Mouse (Mus musculus) liver, adult 2 months (tissue): ENCODE measurements around the gene Ttc8.

Experiments
- CTCF ChIP-seq: fragments of 200-500 bp; IDR thresholded peaks from 2 replicates; pipeline ENCODE4 v1.5.1; 2011; ENCODE audit warnings: low read depth, low read length, control low read depth
- POLR2A ChIP-seq: fragments of 200-500 bp; IDR thresholded peaks from 2 replicates; pipeline ENCODE4 v1.6.1; 2011; ENCODE audit warnings: low read length, control low read depth; ENCODE audit not compliant: insufficient read depth; ENCODE audit errors: extremely low read depth

DNA sequence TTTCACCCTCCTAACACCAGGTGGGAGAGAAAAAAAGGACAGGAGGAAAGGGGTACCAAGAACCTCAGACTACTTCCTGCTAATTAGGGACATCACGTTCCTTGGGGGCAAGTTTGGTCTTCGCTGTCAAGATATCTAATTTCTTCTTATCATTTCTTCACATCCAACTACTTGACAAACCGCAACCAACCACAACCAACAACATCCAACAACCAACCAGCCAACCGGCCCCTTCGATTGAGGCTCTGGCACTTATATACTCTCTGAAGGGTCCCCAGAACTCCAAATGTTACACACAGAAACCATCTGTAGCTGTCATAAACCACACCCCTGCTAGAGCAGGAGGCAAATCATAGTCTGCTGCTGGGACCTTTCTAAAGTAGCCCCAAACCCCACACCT lies 76.7 kb downstream of the Ttc8 start:
- no peak for TF ChIP-seq CTCF
- no peak for TF ChIP-seq POLR2A
